Mouse (Mus musculus): ENCODE measurements around the gene Tmem158. TPM values are rescaled to one million over a fixed set of nuclear protein-coding genes. Genes with fewer than 3 reads are reported as not detected.

Tmem158 gene
- polyA plus RNA-seq, 1 experiment from 2014 or later: 8.8 TPM

DNA sequence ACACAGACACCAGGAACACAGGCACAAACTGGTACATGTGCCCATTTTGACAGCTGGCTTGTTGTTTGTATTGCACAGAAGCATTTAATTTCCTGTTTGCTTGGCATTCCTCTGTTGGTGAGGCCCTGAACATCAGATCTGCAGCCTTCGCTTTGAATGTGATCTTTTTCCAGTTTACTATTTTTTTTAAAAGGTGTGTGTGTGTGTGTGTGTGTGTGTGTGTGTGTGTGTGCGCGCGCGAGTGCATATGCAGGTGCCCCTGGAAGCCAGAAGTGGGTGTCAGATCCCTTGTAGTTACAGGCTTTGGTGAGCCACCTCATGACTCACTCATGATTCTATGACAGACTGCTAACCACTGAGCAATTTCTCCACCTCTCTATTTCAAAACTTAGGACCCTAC, 20.3 kb downstream of the Tmem158 start:
- DNase-seq (ENCODE audit: low spot score): no peak
- Histone ChIP-seq H3K27me3 (ENCODE audit: control insufficient read depth, insufficient read depth, low read length) (no peaks in the 10 kb centered on the region), H3K4me3 (ENCODE audit: low read depth, low read length) (no peak overlapping the region), H3K4me1 (ENCODE audit: control insufficient read depth, insufficient read depth, low read length) (no peaks in the 10 kb centered on the region), H3K9me3 (ENCODE audit: control insufficient read depth, low read length) (no peaks in the 10 kb centered on the region), H3K9ac (ENCODE audit: low read length) (no peak overlapping the region), H3K27ac (ENCODE audit: low read depth, low read length) (no peak overlapping the region), H3K36me3 (ENCODE audit: control insufficient read depth, insufficient read depth, low read length) (no peaks in the 10 kb centered on the region), H3K4me2 (ENCODE audit: low read depth) (no peak overlapping the region)
- WGBS: 94% methylated on average over 5 of the region's 5 CpGs
- ATAC-seq (ENCODE audit: insufficient read depth, low FRiP score, low TSS enrichment): no peak

DNA sequence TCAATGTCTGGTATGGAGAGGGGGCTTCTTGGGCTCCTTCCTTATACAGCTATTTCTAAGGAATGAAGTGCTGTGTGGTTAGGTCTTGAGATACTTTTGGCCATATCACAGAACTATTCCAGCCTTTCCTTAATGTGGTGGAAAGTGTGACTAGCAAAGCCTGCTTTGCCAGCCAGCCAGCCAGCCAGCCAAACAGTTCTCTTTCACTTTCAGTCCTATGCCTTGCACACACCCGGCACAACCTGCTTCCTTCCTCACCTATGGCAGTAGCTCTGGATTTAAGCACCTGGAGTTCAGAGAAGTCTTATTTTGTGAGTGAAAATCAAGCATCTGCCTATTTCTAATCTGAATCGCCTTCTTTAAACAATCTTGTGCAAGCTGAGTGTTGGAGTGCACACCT, 20.9 kb downstream of the Tmem158 start:
- Histone ChIP-seq H3K9me3 (ENCODE audit: control insufficient read depth, low read length) (no peaks in the 10 kb centered on the region), H3K4me2 (ENCODE audit: low read depth) (no peak overlapping the region), H3K4me3 (ENCODE audit: low read depth, low read length) (no peak overlapping the region)

DNA sequence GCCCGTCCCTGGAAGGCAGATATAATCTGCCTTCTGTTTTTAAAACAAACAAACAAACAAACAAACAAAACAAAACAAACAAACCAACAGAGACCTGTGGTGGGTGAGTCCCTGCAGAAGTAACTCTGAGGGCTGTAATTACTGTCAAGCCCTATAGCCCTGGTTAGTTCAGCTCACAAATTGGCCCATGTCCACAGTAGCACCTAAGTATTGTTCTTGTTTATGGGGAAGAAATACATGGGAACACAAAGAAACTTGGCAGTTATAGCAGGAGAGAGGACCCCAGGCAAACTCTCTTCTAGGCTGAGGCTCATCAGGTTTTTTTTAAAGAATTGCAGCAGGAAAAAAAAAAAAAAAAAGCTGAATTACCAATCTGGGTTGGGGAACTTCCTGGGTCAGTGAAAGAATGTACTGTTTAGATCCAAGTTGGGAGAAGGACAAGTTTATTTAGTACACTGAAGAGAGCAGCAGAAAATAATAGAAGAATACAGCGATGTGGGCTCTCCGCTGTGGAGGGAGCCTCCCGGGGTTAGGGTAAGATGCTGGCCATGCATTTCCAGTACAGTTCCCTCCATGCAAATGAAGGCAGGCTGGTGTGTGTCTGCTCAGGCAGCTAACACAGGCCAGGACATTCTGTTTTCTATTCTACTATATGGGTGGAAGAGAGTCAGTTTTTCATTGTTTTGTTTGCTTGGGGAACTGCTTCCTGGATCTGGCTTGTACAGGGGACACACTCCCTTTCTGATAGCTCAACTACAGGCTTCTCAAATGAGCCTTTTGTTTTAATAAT, 22.1 kb downstream of the Tmem158 start:
- H3K4me2 ChIP-seq (ENCODE audit: low read depth): no peak overlapping the region
- H3K27ac ChIP-seq (ENCODE audit: low read depth, low read length): no peak overlapping the region
- WGBS: 48% methylated on average over 4 of the region's 4 CpGs
- H3K36me3 ChIP-seq (ENCODE audit: control insufficient read depth, insufficient read depth, low read length): no peaks in the 10 kb centered on the region
- H3K9ac ChIP-seq (ENCODE audit: low read length): no peak overlapping the region
- no peaks in the 10 kb centered on the region for H3K4me1 ChIP-seq (ENCODE audit: control insufficient read depth, insufficient read depth, low read length)
- no peak for ATAC-seq (ENCODE audit: insufficient read depth, low FRiP score, low TSS enrichment)
- no peaks in the 10 kb centered on the region for H3K9me3 ChIP-seq (ENCODE audit: control insufficient read depth, low read length)
- H3K27me3 ChIP-seq (ENCODE audit: control insufficient read depth, insufficient read depth, low read length): no peaks in the 10 kb centered on the region
- no peak for DNase-seq (ENCODE audit: low spot score)
- H3K4me3 ChIP-seq (ENCODE audit: low read depth, low read length): no peak overlapping the region

More for the DNA sequence above, 20.9 kb downstream of the Tmem158 start:
- Histone ChIP-seq H3K27ac (ENCODE audit: low read depth, low read length) (no peak overlapping the region), H3K36me3 (ENCODE audit: control insufficient read depth, insufficient read depth, low read length) (no peaks in the 10 kb centered on the region), H3K4me1 (ENCODE audit: control insufficient read depth, insufficient read depth, low read length) (no peaks in the 10 kb centered on the region), H3K9ac (ENCODE audit: low read length) (no peak overlapping the region), H3K27me3 (ENCODE audit: control insufficient read depth, insufficient read depth, low read length) (no peaks in the 10 kb centered on the region)
- DNase-seq (ENCODE audit: low spot score) (no peak), ATAC-seq (ENCODE audit: insufficient read depth, low FRiP score, low TSS enrichment) (no peak)
- WGBS: 74% methylated on average over 2 of the region's 2 CpGs

DNA sequence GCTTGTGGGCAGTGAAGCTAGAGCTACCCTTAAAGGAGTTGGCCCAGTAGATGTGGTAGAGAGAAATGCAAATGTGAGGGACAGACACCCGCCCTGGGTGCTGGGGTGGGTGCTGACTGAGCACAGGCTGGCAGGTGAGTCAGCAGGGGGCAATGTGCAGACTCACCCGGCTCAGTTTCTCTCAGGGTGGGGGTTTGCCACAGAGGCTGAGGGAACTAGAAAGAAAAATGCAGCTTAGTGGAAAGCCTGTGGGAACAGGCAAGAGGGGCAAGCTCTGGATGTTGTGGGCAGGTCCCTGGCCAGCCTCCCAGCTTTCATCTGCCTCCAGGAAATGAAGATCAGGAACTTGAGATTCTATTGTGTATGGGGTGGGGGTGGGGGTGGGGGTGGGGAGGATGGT, 22.8 kb downstream of the Tmem158 start:
- no peak overlapping the region for H3K9ac ChIP-seq (ENCODE audit: low read length)
- H3K4me2 ChIP-seq (ENCODE audit: low read depth): no peak overlapping the region
- no peak overlapping the region for H3K4me3 ChIP-seq (ENCODE audit: low read depth, low read length)
- H3K27ac ChIP-seq (ENCODE audit: low read depth, low read length): no peak overlapping the region
- H3K4me1 ChIP-seq (ENCODE audit: control insufficient read depth, insufficient read depth, low read length): no peaks in the 10 kb centered on the region
- no peaks in the 10 kb centered on the region for H3K9me3 ChIP-seq (ENCODE audit: control insufficient read depth, low read length)
- DNase-seq (ENCODE audit: low spot score) (no peak), ATAC-seq (ENCODE audit: insufficient read depth, low FRiP score, low TSS enrichment) (no peak)
- WGBS: 48% methylated on average over 2 of the region's 2 CpGs
- H3K36me3 ChIP-seq (ENCODE audit: control insufficient read depth, insufficient read depth, low read length): no peaks in the 10 kb centered on the region
- H3K27me3 ChIP-seq (ENCODE audit: control insufficient read depth, insufficient read depth, low read length): no peaks in the 10 kb centered on the region

DNA sequence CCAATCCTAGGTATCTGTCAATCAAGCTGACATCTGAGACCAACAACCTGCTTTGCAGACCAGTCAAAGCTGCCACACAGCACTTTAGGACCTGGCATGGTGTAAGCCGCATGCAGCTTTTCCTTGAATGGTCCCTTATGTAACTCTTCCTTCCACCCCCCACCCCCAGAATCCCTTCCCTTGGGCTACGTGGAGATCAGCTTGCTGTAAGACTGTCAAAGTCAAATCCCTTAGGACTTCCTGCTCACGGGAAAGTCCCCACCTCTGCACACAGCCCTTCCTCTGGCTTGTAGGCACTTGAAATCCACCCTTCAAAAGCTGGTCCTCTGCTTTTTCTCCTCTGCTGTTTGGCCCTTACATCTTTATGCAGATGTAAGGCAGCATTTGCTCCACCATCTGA, 24.9 kb downstream of the Tmem158 start:
- H3K9me3 ChIP-seq (ENCODE audit: control insufficient read depth, low read length): no peaks in the 10 kb centered on the region
- 70% methylated on average over 3 of the region's 3 CpGs for WGBS
- no peaks in the 10 kb centered on the region for H3K36me3 ChIP-seq (ENCODE audit: control insufficient read depth, insufficient read depth, low read length)
- no peaks in the 10 kb centered on the region for H3K27me3 ChIP-seq (ENCODE audit: control insufficient read depth, insufficient read depth, low read length)
- H3K4me3 ChIP-seq (ENCODE audit: low read depth, low read length): no peak overlapping the region
- H3K27ac ChIP-seq (ENCODE audit: low read depth, low read length): no peak overlapping the region
- DNase-seq (ENCODE audit: low spot score) (no peak), ATAC-seq (ENCODE audit: insufficient read depth, low FRiP score, low TSS enrichment) (no peak)
- no peaks in the 10 kb centered on the region for H3K4me1 ChIP-seq (ENCODE audit: control insufficient read depth, insufficient read depth, low read length)
- no peak overlapping the region for H3K4me2 ChIP-seq (ENCODE audit: low read depth)
- H3K9ac ChIP-seq (ENCODE audit: low read length): no peak overlapping the region

DNA sequence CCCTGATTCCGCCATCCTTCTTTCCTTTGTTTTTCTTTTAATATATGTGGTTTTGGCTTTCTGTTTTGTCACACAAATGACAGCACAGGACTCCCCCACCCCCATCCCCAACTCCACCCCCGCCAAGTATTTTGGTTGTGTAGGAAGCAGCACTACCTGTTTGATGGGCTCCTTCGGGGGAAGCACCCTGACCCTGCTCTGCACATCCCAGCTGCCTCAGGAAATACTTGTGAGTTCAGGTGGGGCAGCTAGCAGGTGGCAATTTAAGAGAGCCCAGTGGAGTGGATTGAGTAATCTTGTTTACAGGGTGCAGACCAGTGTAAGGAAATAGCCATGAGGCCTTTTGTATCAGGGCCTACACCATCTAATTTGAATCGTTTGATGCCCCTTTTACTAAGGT, 30.7 kb downstream of the Tmem158 start:
- H3K27ac ChIP-seq (ENCODE audit: low read depth, low read length): no peak overlapping the region
- no peak overlapping the region for H3K9ac ChIP-seq (ENCODE audit: low read length)
- 77% methylated on average over 4 of the region's 4 CpGs for WGBS
- H3K4me1 ChIP-seq (ENCODE audit: control insufficient read depth, insufficient read depth, low read length): no peaks in the 10 kb centered on the region
- H3K4me3 ChIP-seq (ENCODE audit: low read depth, low read length): no peak overlapping the region
- ATAC-seq (ENCODE audit: insufficient read depth, low FRiP score, low TSS enrichment): no peak
- DNase-seq (ENCODE audit: low spot score): no peak
- no peak overlapping the region for H3K4me2 ChIP-seq (ENCODE audit: low read depth)
- H3K9me3 ChIP-seq (ENCODE audit: control insufficient read depth, low read length): no peaks in the 10 kb centered on the region
- H3K36me3 ChIP-seq (ENCODE audit: control insufficient read depth, insufficient read depth, low read length): no peaks in the 10 kb centered on the region
- no peaks in the 10 kb centered on the region for H3K27me3 ChIP-seq (ENCODE audit: control insufficient read depth, insufficient read depth, low read length)

DNA sequence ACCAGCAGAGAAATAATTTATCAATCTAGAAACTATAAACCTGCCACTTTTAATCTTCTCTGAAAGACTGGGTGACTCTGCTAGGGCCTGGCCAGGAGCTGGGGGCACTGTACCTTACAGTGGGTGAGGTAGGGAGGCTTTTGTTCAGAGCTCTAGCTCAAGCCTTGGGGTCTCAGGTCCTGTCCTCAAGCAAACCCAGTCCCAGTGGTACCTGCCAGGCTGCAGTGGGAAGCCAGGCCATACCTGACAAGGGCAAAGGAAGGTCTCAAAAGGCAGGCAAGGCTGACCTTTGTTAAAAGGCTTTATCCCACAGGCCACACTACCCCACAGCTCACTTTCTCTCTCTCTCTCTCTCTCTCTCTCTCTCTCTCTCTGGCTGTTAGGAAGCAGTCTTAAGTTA, 31.9 kb downstream of the Tmem158 start:
- Histone ChIP-seq H3K9me3 (ENCODE audit: control insufficient read depth, low read length) (no peaks in the 10 kb centered on the region), H3K27ac (ENCODE audit: low read depth, low read length) (no peak overlapping the region), H3K4me1 (ENCODE audit: control insufficient read depth, insufficient read depth, low read length) (no peaks in the 10 kb centered on the region), H3K27me3 (ENCODE audit: control insufficient read depth, insufficient read depth, low read length) (no peaks in the 10 kb centered on the region), H3K4me2 (ENCODE audit: low read depth) (no peak overlapping the region), H3K9ac (ENCODE audit: low read length) (no peak overlapping the region), H3K36me3 (ENCODE audit: control insufficient read depth, insufficient read depth, low read length) (no peaks in the 10 kb centered on the region), H3K4me3 (ENCODE audit: low read depth, low read length) (no peak overlapping the region)
- ATAC-seq (ENCODE audit: insufficient read depth, low FRiP score, low TSS enrichment) (no peak), DNase-seq (ENCODE audit: low spot score) (no peak)

DNA sequence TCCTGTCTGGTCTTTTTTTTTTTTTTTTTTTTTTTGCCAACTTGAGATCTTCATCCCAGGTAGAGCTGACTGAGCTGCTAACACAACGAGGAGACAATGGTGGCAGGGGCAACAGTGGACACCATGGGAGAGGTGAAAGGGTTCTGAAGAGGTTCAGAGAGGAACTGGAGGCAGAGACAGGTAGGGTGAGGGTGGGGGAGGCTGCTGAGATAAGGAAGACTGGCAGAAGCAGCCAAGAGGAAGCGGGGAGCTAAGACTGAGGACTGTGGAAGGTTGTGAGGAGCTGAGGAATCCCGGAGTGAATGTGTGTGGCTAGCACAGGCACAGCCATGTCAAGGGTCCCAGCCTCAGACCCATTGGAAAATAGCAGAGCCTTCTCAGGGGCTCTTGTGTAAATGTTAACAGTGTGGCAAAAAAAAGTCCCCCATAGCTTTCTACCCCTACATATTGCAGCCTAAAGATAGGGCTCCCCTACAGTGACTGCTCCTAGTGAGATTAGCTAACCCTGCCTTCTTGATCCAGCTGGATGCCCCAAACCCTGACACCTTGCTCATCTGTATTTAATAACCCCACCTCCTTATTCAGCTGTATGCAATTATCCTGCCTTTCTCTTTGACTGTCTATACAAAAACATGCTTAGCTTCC, 33.3 kb downstream of the Tmem158 start:
- H3K4me2 ChIP-seq (ENCODE audit: low read depth): no peak overlapping the region
- H3K4me1 ChIP-seq (ENCODE audit: control insufficient read depth, insufficient read depth, low read length): no peaks in the 10 kb centered on the region
- DNase-seq (ENCODE audit: low spot score) (no peak), ATAC-seq (ENCODE audit: insufficient read depth, low FRiP score, low TSS enrichment) (no peak)
- H3K9me3 ChIP-seq (ENCODE audit: control insufficient read depth, low read length): no peaks in the 10 kb centered on the region
- H3K36me3 ChIP-seq (ENCODE audit: control insufficient read depth, insufficient read depth, low read length): no peaks in the 10 kb centered on the region
- no peak overlapping the region for H3K9ac ChIP-seq (ENCODE audit: low read length)
- H3K27ac ChIP-seq (ENCODE audit: low read depth, low read length): no peak overlapping the region
- WGBS: 74% methylated on average over 3 of the region's 3 CpGs
- H3K4me3 ChIP-seq (ENCODE audit: low read depth, low read length): no peak overlapping the region
- no peaks in the 10 kb centered on the region for H3K27me3 ChIP-seq (ENCODE audit: control insufficient read depth, insufficient read depth, low read length)

DNA sequence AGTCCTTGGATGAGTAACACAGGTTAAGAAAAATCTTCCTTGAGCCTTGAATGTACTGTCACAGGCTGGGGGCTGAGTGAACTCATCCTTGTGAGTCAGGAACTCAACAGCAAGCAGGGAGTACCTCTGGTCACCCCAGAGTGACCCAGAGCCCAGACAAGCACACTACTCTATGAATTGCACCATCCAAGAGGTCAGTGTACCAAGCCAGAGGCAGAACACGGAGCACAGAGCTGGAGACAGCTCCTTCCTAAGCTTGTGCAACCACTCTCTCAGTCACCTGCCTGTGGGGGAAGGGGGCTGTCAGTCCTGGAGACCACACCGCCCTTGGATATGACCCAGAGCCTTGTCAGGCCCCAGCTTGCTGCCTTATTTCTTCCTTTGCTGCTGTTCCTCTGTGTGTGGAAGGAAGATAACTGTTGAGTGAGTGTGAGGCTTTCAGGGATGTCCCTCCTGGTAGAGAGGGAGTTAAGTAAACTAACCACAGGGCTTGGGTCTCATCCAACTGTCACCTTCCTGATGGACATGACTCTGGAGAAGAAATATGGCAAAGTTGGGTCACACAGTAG, 35.6 kb downstream of the Tmem158 start:
- WGBS: 76% methylated on average over 2 of the region's 2 CpGs
- no peak overlapping the region for H3K4me3 ChIP-seq (ENCODE audit: low read depth, low read length)
- H3K9ac ChIP-seq (ENCODE audit: low read length): no peak overlapping the region
- no peaks in the 10 kb centered on the region for H3K9me3 ChIP-seq (ENCODE audit: control insufficient read depth, low read length)
- no peak overlapping the region for H3K4me2 ChIP-seq (ENCODE audit: low read depth)
- no peaks in the 10 kb centered on the region for H3K36me3 ChIP-seq (ENCODE audit: control insufficient read depth, insufficient read depth, low read length)
- H3K27me3 ChIP-seq (ENCODE audit: control insufficient read depth, insufficient read depth, low read length): no peaks in the 10 kb centered on the region
- no peak for ATAC-seq (ENCODE audit: insufficient read depth, low FRiP score, low TSS enrichment)
- no peak for DNase-seq (ENCODE audit: low spot score)
- no peaks in the 10 kb centered on the region for H3K4me1 ChIP-seq (ENCODE audit: control insufficient read depth, insufficient read depth, low read length)
- no peak overlapping the region for H3K27ac ChIP-seq (ENCODE audit: low read depth, low read length)
